Mouse (Mus musculus): ENCODE measurements around the gene Nup88. TPM values are rescaled to one million over a fixed set of nuclear protein-coding genes. Genes with fewer than 3 reads are reported as not detected.

Nup88 gene
- 10 to 100 TPM; 50.9 to 62.2 (median 52.4) TPM for total RNA-seq (2022)

- DNase-seq (ENCODE audit: low spot score in 2 of 2), result peak; percentile 95 to 96
Observed at GRCm38 (mm10) chr11:70969821-70970559, at the start of gene Nup88, which contains the start of gene Rpain. Nup88 (minus strand) TSS chr11:70969973. Rpain (plus strand) TSS chr11:70970213.

- no peak for DNase-seq (ENCODE audit: low spot score in 2 of 2)
Observed at GRCm38 (mm10) chr11:71018416-71019200, 48.8 kb upstream of the Nup88 start.

GRCm38 (mm10) chr11:71017051-71017450 lies 47.3 kb upstream of the Nup88 start:
- DNase-seq (ENCODE audit: low spot score in 2 of 2), result no peak

GRCm38 (mm10) chr11:71012743-71013142 lies 43.0 kb upstream of the Nup88 start:
- DNase-seq (ENCODE audit: low spot score in 2 of 2), result no peak

- no peak for DNase-seq (ENCODE audit: low spot score in 2 of 2)
Observed at GRCm38 (mm10) chr11:71008321-71008720, 38.5 kb upstream of the Nup88 start.

GRCm38 (mm10) chr11:71007831-71008230 lies 38.1 kb upstream of the Nup88 start:
- no peak for DNase-seq (ENCODE audit: low spot score in 2 of 2)

- DNase-seq (ENCODE audit: low spot score in 2 of 2), result no peak
Observed at GRCm38 (mm10) chr11:71007026-71007425, 37.3 kb upstream of the Nup88 start.

GRCm38 (mm10) chr11:71005046-71005445 lies 35.3 kb upstream of the Nup88 start:
- DNase-seq (ENCODE audit: low spot score in 2 of 2), result no peak

- DNase-seq (ENCODE audit: low spot score in 2 of 2), result peak; percentile 95 to 98
Observed at GRCm38 (mm10) chr11:71004316-71004773, 34.6 kb upstream of the Nup88 start, which contains the start of gene Dhx33. Dhx33 (minus strand) TSS chr11:71004437.

GRCm38 (mm10) chr11:71003611-71004315 lies 34.0 kb upstream of the Nup88 start:
- DNase-seq (ENCODE audit: low spot score in 2 of 2), result no peak

GRCm38 (mm10) chr11:71001167-71001566 lies 31.4 kb upstream of the Nup88 start:
- peak; percentile 56 to 63 for DNase-seq (ENCODE audit: low spot score in 2 of 2)

- peak; percentile 82 to 91 for DNase-seq (ENCODE audit: low spot score in 2 of 2)
Observed at GRCm38 (mm10) chr11:70982557-70983228, 12.9 kb upstream of the Nup88 start, which contains the start of gene C1qbp. C1qbp (minus strand) TSS chr11:70983026.

GRCm38 (mm10) chr11:70982030-70982429 lies 12.3 kb upstream of the Nup88 start:
- no peak for DNase-seq (ENCODE audit: low spot score in 2 of 2)

GRCm38 (mm10) chr11:70980751-70981510 lies 11.2 kb upstream of the Nup88 start:
- DNase-seq (ENCODE audit: low spot score in 2 of 2), result no peak

- no peak for DNase-seq (ENCODE audit: low spot score in 2 of 2)
Observed at GRCm38 (mm10) chr11:70980232-70980631, 10.5 kb upstream of the Nup88 start.

GRCm38 (mm10) chr11:70977293-70977692 lies 7.5 kb upstream of the Nup88 start:
- DNase-seq (ENCODE audit: low spot score in 2 of 2), result no peak

GRCm38 (mm10) chr11:70975193-70975592 lies 5.4 kb upstream of the Nup88 start:
- DNase-seq (ENCODE audit: low spot score in 2 of 2), result peak; percentile 48 to 52

GRCm38 (mm10) chr11:70973947-70974346 lies 4.2 kb upstream of the Nup88 start:
- no peak for DNase-seq (ENCODE audit: low spot score in 2 of 2)

GRCm38 (mm10) chr11:70972586-70972985 lies 2.8 kb upstream of the Nup88 start:
- no peak for DNase-seq (ENCODE audit: low spot score in 2 of 2)

Data from layer of hippocampus, adult 8-10 months (tissue).